Mouse (Mus musculus) cortical plate, adult 2 months (tissue): ENCODE results near the gene Baz2a.

ENCODE experiments used
- CTCF ChIP-seq: fragments of 200-500 bp; IDR thresholded peaks from 2 replicates; pipeline ENCODE4 v1.5.1; 2011; ENCODE audit warnings: mild to moderate bottlenecking, control low read depth, low read length; ENCODE audit not compliant: insufficient read depth; ENCODE audit errors: extremely low read depth
- POLR2A ChIP-seq: fragments of 200-500 bp; IDR thresholded peaks from 2 replicates; pipeline ENCODE4 v1.6.1; 2011; ENCODE audit warnings: mild to moderate bottlenecking, low read length, control low read depth; ENCODE audit not compliant: insufficient read depth; ENCODE audit errors: extremely low read depth

- TF ChIP-seq POLR2A (no peak), CTCF (no peak)
Observed at GRCm38 (mm10) chr10:128084160-128084559, 7.2 kb upstream of the Baz2a start.
